Mouse (Mus musculus): ENCODE measurements around the gene Nmnat2.
"Not testable (repeated sequence)": the region's sequence is repeated elsewhere in the genome, so short reads cannot be mapped to it uniquely, and the experiment has no call there.

Nmnat2 gene

DNA sequence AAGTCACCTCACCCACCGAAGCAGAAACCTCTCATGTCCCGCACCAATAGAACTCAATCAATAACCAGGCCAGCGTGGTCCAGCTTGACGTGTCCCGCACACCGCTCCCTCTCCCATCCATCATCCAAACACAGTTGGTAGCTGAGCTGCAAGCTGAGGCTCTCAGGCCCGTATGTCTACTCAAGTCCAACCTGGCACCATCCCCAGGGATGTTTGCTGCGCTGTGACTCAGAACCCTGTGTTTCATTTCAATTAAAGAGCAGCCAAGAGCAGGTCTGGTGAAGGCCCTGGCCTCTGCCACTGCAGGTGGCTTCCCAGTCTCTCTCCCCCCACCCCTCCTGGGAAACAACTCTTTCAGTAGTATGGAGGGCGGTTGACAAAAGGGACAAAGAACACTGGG, 104.8 kb downstream of the Nmnat2 start:
- DNase-seq = no peak

DNA sequence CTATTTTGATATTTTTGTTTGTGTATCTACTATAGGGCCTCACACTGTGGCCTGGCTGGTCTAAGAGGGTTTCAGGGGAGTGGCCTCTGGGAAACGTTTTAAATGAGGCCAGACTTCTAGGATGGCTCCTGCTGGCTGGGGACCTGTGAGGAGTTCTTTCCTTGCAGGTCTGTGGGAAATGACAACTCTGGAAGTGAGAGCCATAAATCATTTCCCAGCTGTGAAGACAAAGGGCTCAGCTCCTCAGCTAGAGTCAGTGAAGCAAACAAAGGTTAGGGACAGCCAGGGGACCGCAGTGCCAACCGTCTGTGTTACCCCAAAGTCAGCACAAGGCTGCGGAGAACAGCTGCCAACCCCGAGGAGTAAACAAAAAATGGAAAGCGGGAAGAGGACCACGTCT, 107.8 kb downstream of the Nmnat2 start:
- no peak for DNase-seq

DNA sequence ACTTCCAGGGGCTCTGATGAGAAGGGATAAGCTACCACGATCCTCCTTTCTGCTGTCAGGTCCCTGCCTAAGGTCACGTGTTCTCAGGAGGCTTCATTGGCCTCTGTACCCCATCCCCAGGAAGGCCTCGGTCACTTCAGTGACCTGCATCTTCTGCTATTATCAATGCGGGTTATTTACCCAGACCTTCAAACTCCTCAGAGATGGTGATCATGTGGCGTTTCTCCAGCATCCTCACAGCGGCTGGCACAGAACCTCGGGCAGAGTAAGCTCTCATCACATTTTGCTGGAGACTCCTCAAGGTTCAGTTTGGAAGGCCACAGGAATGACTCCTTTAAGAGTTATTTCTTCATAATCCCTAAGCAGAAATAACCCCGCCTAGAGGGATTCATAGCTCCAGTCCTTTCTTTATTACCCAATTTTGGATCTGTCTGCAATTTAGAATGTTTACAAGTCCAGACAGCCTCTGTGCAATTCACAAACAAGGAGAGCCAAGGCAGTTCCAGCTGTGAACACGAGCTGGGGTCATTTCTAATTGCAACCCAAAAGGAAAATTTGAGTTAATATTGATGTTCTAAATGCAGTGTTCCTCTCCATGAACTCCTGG, 110.1 kb downstream of the Nmnat2 start:
- DNase-seq = peak; percentile 73

DNA sequence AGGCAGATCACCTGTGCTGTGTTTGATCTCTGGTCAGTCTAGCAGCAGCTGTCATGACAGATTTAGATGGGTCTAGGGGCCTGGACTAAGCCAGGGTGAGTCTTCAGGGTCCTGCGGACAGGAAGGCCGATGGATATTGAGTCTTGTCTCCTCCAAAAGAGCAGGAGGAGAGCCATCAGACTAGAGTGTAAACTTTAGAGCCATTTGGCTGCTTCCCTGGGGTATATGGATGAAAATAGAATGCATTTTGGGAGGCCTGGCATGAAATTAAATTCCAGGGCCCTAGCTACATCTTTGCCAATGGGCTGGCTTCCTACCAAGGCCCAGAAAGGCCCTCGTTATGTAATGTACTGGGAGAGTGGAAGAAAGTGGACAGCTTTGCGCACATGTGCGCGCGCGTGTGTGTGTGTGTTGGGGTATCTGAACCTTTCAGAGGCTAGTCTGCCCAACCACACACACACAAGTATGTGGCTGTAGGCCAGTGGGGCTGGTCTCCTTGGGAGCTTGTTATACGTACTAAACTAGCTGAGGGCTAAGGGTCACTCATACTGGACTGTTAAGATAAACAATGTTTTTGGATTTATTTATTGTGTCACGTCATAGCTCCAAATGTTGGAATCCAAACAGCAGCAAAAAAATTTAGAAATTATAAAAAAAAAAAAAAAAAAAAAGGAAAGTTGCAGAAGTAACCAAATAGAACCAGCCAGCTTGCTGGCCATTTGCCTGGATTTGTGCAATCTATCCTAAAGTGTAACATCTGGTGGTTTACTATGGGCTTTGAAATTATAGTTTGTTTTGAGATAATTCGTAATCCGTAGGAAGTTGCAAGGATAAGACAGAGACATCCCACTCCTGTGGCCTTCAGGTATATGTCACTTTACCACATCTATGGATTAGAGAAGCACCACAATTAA, 110.9 kb downstream of the Nmnat2 start:
- DNase-seq = peak; percentile 97

DNA sequence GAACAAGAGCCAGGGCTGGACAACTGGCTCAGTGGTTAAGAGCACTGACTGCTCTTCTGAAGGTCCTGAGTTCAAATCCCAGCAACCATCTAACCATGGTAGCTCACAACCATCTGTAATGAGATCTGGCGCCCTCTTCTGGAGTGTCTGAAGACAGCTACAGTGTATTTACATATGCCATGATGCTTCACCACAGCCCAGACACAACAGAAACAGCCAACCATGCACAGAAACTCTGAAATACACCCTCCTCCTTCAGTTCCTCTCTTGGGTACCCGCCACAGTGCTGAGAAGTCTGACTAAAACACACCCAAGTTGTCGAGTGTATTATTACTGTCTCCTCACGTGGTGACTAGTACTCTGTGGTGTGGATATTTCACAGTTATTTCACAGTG, 111.6 kb downstream of the Nmnat2 start:
- no peak for DNase-seq

DNA sequence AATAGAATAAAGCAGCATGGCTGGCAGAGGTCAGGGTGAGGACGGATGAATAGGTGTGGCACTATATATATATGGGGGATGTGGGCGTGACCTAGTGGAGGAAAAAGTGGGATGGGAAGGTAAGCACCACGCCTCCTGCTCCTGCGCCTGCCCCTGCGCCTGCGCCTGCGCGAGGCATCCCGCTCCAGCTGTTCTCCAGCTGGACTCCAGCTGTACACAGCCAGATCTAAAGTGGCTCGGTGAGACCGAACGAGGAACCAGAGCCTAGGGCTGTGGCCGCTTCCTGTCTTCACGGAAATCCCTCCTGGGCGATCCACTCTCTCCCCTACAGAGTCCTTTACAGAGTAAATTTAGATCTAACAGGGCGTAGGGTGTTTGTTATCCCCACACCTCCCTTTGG, 116.8 kb downstream of the Nmnat2 start:
- no peak for DNase-seq

DNA sequence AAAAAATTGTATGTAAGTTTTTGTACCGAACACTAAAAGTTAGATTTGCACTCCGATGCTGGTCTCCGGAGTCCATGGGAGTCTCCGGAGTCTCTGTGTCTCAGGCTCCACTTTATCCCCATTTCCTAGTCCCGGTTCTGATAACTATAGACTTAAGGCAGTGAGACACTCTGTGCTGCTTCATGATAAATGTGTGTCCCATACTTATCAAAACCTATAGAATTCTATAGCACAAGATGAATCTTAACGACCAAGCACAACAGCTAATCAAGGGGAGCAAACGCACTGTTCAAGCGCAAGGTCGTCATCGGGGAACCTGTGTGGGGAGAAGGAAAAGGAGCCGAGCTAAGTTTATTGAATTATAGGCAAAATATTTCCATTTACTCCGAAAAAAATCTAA, 117.2 kb downstream of the Nmnat2 start:
- DNase-seq = no peak

DNA sequence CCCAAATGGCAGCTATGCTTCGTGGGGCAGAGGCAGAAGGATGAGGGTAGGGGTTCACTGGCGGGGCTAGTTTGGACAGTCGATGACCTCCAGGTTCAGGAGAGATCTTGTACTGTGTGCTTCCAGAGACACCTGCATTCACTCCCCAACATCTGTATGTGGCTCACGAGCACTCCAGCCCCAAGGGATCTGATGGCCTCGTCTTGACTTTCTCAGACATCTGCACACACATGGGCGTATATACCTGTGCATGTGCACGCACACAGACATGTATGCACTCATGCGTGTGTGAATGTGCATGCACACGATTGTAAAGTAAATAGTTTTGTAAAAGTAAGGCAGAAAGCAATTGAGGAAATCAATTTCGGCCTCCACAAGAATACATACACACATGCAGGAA, 117.9 kb downstream of the Nmnat2 start:
- no peak for DNase-seq

DNA sequence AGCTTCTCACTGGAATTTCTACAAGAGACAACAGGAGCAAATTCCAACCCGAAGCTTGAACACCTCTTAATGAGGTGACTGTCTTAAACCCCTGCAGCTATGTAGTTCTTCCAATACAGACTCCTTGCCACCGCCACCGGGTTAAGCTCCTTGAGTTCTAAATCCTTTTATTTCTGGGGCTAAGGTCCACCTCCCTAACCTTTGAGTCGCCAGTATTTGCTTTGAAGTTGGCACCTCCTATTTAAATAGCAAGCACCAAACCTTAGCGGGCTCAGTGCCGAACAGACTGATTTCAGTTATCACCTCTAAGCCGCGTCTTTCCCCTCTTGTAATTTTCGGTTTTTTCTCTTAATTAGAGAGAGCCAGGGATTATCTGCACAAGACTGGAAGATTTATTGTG, 118.6 kb downstream of the Nmnat2 start:
- no peak for DNase-seq

DNA sequence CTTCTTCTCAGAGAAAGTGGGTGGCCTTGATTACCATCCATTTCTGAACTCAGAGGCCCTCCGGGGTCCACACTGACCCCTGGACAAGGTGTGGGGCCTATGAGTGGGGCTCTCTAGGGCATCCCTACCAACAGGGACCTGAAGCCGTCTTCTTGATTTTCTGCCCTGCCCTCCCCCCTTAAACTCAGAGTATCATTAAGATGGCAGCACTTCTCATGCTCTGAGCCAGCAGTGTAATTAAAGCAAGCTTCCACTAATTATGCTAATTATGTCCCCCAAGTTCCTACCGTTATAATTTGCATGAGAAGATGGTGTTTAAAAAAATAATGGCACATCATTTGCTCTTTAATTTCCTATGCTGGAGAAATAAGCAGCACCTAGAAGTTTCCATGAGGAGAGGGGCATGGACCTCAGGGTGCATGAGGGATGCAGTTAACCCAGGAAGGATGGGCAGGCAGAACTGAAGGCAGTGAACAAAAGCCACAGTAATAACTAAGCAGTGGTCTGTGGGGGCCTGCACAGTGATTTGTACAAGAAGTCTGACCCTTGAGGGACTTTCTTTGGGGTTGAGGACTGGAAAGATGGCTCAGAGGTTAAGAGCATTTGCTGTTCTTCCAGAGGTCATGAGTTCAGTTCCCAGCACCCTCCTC, 120.4 kb downstream of the Nmnat2 start:
- DNase-seq = no peak

DNA sequence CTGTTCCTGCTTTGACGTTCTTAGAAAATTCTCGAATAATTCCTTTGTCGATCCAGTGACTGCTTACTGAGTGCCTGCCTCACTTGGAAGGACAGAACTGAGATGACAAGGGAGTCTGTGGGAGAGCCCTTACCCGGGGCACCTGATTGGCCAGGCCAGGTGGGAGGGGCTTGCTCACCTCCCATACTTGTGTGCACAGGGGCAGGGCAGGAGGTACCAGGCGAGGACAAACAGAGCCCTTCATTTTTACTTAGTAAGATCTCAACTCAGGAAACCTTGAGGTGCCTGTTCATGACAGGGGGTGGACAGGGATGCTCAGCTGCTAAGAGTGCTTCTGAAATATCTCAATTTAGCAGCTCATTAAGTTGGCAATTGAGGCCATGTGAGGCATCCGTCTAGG, 121.2 kb downstream of the Nmnat2 start:
- peak; percentile 34 for DNase-seq

DNA sequence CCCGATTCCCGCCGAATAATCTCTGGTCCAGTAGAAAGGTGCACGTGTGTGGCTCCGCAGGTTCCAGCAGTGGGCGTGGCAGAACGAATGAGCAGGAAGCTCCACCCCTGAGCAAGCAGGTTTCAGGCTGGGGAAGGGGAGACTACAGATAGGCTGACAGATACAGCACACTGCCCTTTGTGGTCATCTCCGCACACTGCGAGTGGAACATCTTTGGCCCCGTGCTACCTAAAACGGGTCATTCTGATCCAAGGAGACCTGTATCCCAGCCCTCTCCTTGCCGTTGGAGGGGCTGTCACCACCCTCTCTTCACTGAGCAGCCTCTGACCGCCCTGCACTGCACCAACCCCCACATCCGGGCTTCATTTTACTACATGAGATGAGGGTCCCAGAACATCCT, 128.4 kb downstream of the Nmnat2 start:
- not testable (repeated sequence) for DNase-seq

DNA sequence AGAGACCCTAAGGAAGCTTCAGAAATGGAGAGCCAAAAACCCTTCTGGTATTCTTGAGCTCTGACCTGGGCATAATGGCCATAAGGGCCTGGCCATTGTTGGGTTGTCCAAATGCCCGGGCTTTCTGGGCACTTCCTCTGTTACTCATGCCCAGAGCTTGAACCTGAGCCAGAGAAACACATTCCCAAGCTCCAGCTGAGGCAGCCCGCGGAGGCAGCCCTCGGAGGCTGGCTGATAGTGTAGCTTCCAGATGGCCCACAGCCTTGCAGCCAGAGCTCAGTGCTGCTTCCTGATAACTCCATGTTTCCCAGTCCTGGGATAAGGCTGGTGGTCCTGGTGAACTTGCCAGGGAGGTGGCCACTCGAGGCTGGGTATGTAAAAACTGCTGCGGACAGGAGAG, 129.4 kb downstream of the Nmnat2 start:
- DNase-seq = peak; percentile 89

DNA sequence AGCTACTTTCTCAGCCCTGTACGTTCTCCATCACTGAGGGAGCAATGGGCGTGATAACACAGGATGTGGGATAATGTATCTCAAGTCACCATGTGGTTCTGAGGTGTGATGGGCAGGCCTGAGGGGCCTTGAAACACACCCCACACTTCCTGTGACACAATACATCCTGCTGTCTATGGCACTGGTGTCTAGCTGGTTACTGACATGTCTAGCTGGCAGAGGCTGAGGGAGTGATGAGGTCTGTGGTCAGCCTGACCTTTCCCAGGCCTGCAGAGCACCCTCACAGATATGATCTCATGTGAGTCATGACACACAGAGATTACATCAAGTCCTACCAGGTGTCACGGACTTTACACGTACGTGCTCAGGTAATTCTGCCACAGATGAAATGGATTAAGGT, 130.4 kb downstream of the Nmnat2 start:
- no peak for DNase-seq

DNA sequence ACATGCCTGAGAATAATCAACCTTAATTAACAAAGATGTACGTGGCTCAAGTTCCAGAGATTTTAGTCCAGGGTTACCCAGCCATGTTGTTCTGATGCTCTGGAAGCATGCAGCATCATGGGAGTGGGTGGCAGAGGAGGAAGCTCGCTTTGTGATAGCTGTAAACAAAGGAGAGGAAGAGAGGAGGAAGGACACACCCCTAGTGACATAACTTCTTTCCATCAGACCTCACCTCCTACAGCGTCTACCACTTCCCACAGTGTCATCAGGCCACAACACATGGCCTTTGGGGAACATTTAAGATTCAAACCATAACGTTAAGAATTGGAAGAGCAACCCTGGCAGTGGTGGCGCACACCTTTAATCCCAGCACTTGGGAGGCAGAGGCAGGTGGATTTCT, 133.0 kb downstream of the Nmnat2 start:
- no peak for DNase-seq

DNA sequence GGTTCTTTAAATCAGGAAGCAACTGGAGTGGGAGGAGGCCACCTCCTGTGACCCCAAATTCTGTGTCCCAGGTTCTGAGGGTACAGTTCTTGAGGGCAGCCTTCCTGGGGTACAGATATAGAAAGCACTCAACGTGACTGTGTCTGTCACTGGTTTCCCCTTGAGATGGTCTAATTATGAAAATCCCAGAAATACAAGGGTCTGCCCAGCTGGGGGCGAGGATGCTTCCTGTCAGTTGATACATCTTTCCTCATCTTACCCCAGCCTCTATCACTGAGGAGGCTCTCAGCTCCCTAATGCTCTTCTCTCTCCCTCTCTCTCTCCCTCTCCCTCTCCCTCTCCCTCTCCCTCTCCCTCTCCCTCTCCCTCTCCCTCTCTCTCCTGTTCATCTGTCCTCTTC, 135.3 kb downstream of the Nmnat2 start:
- DNase-seq = no peak

DNA sequence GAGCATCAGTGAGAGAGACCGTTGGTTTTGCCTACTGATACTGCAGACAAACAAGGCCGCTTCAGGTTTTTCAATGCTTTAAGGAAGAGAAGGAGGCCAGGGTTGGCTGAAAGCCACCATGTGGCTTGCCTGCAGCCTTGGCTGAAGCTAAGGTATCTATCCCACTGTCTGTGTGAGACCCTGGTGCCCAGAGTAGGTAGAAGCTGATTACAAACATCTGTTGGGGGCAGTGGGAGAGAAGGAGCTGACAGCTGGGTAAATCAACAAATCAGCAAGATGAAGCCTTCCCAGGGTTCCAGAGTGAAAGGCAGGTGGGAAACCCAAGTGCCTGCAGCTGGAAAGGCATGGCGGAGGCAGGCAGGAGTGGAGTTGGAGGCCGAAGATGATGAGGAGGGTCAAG, 136.0 kb downstream of the Nmnat2 start:
- no peak for DNase-seq

DNA sequence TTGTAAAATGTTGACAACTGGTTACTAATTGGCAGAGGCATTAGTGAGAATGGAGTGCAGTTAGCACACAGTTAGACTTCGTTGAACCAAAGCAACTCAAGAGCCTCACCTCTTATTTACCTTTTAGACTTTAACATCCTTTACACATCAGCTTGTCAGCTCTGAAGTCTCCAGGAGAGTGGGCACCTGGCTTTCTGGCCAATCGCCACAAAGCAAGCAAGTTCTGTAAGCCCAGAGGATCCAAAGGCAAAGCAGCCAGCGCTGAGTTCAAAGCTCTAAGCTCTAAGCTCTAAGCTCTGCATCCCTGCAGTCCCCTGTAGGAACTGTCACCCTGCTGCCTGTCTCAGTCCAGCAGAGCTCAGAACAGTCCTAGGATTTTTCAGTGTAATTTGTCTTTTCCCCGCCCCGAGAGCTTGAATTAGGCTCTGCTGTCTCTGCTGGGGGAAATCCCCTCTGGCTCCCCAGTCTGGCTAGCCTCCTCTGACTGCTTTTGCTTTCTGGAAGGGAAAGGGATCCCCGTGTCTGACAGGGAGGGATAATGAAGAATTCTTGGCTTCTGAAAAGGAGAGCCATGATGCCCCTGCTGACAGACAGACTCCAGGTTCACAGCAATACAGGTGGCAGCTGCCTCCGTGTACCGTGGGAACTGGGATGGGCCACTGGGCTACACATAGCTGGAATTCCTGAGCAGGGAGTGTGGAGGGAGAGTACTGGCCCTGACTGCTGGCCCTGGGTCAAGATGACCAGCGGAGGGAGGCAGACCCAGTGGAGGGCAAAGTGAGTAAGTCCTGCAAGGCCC, 136.8 kb downstream of the Nmnat2 start:
- DNase-seq = peak; percentile 56

DNA sequence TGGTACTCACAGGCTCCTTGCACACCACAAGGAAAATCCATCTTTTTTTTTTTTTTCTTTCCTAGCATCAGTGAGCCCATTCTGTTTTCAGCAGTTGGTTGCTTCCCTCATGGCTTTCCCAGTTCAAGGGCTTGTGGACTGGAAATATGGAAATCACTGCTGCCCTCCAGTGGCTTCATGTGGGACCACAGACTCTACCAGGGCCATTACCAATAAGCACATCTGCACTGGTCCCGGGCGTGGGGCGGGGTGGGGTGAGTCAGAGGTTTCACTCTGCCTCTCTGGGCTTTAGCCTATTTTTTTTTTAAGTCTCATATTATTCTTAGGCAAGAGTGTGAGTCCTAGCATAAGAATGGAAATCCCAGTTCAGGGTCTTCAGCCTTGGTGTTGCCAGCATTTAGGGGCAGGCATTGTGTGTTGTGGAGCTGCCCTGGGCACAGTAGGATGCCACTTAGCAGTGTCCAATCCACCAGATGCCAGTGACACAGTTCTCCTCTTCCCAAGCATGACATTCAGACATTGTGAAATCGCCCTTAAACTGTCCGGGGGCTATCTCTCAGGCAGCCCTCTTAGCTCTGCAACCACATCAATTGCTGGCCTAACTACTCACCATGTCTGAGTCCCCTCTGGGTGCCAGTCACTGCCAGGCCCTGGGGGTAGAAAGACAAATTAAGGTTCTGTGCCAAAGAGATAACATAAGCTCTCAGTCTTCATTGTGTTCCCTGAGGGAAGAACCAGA, 137.6 kb downstream of the Nmnat2 start:
- peak; percentile 87 for DNase-seq

DNA sequence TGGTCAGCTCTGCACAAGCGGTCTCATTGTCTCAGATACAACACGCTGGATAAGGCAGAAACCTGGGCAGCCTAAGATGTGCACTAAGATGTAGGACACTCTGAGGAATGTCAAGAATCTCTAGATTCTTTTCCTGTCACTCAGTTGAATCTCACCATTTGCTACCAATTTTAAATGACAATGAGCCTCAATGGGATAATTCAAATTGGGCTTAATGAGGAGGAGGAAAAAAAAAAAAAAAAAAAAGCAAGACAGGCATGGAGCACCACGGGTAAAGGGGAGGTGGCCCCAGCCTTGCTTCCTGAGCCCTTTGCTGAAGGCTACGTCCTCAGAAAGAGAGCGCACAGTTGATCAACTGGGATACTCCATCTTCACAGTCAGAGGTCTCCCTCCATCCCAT, 138.4 kb downstream of the Nmnat2 start:
- no peak for DNase-seq

DNA sequence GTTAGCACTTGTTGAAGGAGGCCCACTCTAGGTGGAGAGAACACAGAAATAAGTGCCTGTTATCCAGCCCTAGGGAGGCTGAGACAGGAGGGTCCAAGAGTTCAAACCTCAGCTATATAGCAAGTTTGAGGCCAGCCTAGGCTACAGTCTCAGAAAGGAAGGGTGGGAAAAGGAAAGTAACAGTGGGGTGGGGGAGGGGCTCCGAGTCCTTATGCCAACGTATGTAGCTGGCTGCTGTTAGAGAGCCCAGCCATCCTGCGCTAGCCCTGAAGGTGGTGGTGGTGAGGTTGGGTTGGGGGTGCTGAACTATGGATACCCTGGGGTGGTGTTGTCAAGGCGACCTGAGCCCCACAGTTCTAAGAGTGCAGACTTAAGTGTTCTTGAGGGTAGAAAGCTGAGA, 138.8 kb downstream of the Nmnat2 start:
- DNase-seq = no peak
